Mouse (Mus musculus) liver, embryonic 14.5 days (tissue): ENCODE measurements at regions not wholly inside any gene's neighbourhood (a gene's known extent, or its start where the extent isn't known, plus 50 kb on each side); places are given as distances from the start of the nearest gene placed in this dataset.

ENCODE experiments used
- CTCF ChIP-seq: IDR thresholded peaks from 2 replicates; pipeline ENCODE4 v1.5.1; 2016; ENCODE audit warnings: antibody characterized with exemption, low read depth, control low read depth
- EP300 ChIP-seq: IDR thresholded peaks from 2 replicates; pipeline ENCODE4 v1.6.1; 2016; ENCODE audit warnings: antibody characterized with exemption, low read depth

DNA sequence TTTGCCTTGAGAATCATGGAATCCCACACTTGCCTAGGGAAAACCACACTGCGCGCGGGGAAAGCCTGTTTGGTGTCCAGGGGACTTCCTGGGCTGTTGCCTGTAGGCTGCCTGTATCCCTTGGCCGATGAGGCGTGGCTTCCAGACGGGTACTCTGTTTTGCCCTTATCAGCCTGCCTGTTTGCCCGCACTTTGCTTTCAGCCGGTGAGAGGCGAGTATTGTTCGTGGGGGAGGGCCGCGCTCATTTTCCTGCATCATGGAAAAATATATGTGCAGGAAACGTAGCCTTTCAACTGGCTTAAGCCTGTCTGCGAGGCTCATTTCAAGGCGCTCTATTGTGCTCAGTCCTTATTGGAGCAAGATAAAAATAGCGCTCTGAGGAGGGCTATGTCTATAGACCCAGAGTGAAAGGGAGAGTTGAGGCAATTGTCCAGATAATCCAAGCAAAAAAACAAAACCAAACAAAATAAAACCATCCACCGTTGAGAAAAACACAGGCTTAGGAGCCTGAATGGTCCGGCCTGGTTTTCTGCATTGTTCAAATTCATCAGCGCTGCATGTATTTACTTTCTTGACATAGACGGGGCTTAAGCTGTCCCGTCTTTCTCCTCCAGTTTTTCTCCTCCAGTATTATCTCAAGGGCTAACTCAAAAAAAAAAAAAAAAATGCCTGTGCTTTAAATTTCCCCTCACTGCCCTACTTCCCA is 67.9 kb downstream of the Klf5 start:
- no peak for TF ChIP-seq EP300
- TF ChIP-seq CTCF: no peak
